Mouse (Mus musculus): Measurements from ENCODE around the gene Lamtor4. TPM values are rescaled to one million over a fixed set of nuclear protein-coding genes. Genes with fewer than 3 reads are reported as not detected.
"Not testable (repeated sequence)": the region's sequence is repeated elsewhere in the genome, so short reads cannot be mapped to it uniquely, and the experiment has no call there.

Gene Lamtor4
- polyA plus RNA-seq (2012; rRNA removed) = 362 and 389 TPM in 2 replicates

GRCm38 (mm10) chr5:138255353-138256093 is at the start of gene Lamtor4:
Lamtor4 (plus strand) TSS chr5:138255482.
- DNase-seq = peak; percentile 99
- under 1% methylated on average over 38 of the region's 38 CpGs for WGBS
- Histone ChIP-seq H3K36me3 (ENCODE audit: control insufficient read depth, insufficient read depth, low read length) (no peaks in the 10 kb centered on the region), H3K4me3 (ENCODE audit: insufficient read depth, low read depth, low read length) (peak within 1 kb of the TSS; percentile 79), H3K27me3 (replicated peaks; ENCODE audit: control insufficient read depth, insufficient read depth, low read length) (no peaks in the 10 kb centered on the region), H3K4me1 (ENCODE audit: control insufficient read depth, insufficient read depth, low read length) (no peaks in the 10 kb centered on the region; the same call in 1 of the 2 replicates), H3K27ac (ENCODE audit: insufficient read depth, low read depth, low read length) (peak within 1 kb of the TSS; percentile 71)
- TF ChIP-seq CTCF (conservative IDR thresholded peaks at IDR 0.05; ENCODE audit: insufficient read depth, insufficient read length, low read depth, low read length) (peak; percentile 48), POLR2A (IDR thresholded peaks at IDR 0.05; ENCODE audit: low read depth, low read length) (peak; percentile 74)

- 83% methylated on average over 1 of the region's 1 CpGs for WGBS
- Histone ChIP-seq H3K27ac (ENCODE audit: insufficient read depth, low read depth, low read length) (no peak overlapping the region), H3K27me3 (replicated peaks; ENCODE audit: control insufficient read depth, insufficient read depth, low read length) (no peaks in the 10 kb centered on the region), H3K4me3 (ENCODE audit: insufficient read depth, low read depth, low read length) (no peak overlapping the region), H3K36me3 (ENCODE audit: control insufficient read depth, insufficient read depth, low read length) (no peaks in the 10 kb centered on the region), H3K4me1 (ENCODE audit: control insufficient read depth, insufficient read depth, low read length) (no peaks in the 10 kb centered on the region)
- TF ChIP-seq CTCF (conservative IDR thresholded peaks at IDR 0.05; ENCODE audit: insufficient read depth, insufficient read length, low read depth, low read length) = no peak
- TF ChIP-seq POLR2A (IDR thresholded peaks at IDR 0.05; ENCODE audit: low read depth, low read length) = no peak
- no peak for DNase-seq
Measured at GRCm38 (mm10) chr5:138207253-138207652, 48.0 kb upstream of the Lamtor4 start.

GRCm38 (mm10) chr5:138207873-138208272 is 47.4 kb upstream of the Lamtor4 start:
- WGBS = 76% methylated on average over 4 of the region's 4 CpGs
- H3K4me1 ChIP-seq (ENCODE audit: control insufficient read depth, insufficient read depth, low read length) = no peaks in the 10 kb centered on the region
- no peak overlapping the region for H3K4me3 ChIP-seq (ENCODE audit: insufficient read depth, low read depth, low read length)
- no peaks in the 10 kb centered on the region for H3K36me3 ChIP-seq (ENCODE audit: control insufficient read depth, insufficient read depth, low read length)
- no peak for DNase-seq
- TF ChIP-seq CTCF (conservative IDR thresholded peaks at IDR 0.05; ENCODE audit: insufficient read depth, insufficient read length, low read depth, low read length) (no peak), POLR2A (IDR thresholded peaks at IDR 0.05; ENCODE audit: low read depth, low read length) (no peak)
- H3K27ac ChIP-seq (ENCODE audit: insufficient read depth, low read depth, low read length) = no peak overlapping the region
- no peaks in the 10 kb centered on the region for H3K27me3 ChIP-seq (replicated peaks; ENCODE audit: control insufficient read depth, insufficient read depth, low read length)

- not testable (repeated sequence) for H3K4me3 ChIP-seq (ENCODE audit: insufficient read depth, low read depth, low read length); DNase-seq; H3K27ac ChIP-seq (ENCODE audit: insufficient read depth, low read depth, low read length); H3K27me3 ChIP-seq (replicated peaks; ENCODE audit: control insufficient read depth, insufficient read depth, low read length); H3K4me1 ChIP-seq (ENCODE audit: control insufficient read depth, insufficient read depth, low read length); H3K36me3 ChIP-seq (ENCODE audit: control insufficient read depth, insufficient read depth, low read length)
- 91% methylated on average over 13 of the region's 13 CpGs for WGBS
Measured at GRCm38 (mm10) chr5:138216632-138217031, 38.6 kb upstream of the Lamtor4 start.

GRCm38 (mm10) chr5:138219864-138220263 is 35.4 kb upstream of the Lamtor4 start:
- peak; percentile 20 for DNase-seq
- Histone ChIP-seq H3K36me3 (ENCODE audit: control insufficient read depth, insufficient read depth, low read length) (no peaks in the 10 kb centered on the region), H3K4me1 (ENCODE audit: control insufficient read depth, insufficient read depth, low read length) (0 out of 2 replicates have a peak, but pooled peaks cover 3% of the 10 kb centered on the region), H3K4me3 (ENCODE audit: insufficient read depth, low read depth, low read length) (no peak overlapping the region), H3K27me3 (replicated peaks; ENCODE audit: control insufficient read depth, insufficient read depth, low read length) (no peaks in the 10 kb centered on the region), H3K27ac (ENCODE audit: insufficient read depth, low read depth, low read length) (no peak overlapping the region)
- no peak for TF ChIP-seq CTCF (conservative IDR thresholded peaks at IDR 0.05; ENCODE audit: insufficient read depth, insufficient read length, low read depth, low read length)
- no peak for TF ChIP-seq POLR2A (IDR thresholded peaks at IDR 0.05; ENCODE audit: low read depth, low read length)
- 8% methylated on average over 2 of the region's 2 CpGs for WGBS

- Histone ChIP-seq H3K27ac (ENCODE audit: insufficient read depth, low read depth, low read length) (no peak overlapping the region), H3K27me3 (replicated peaks; ENCODE audit: control insufficient read depth, insufficient read depth, low read length) (no peaks in the 10 kb centered on the region), H3K4me1 (ENCODE audit: control insufficient read depth, insufficient read depth, low read length) (0 out of 2 replicates have a peak, but pooled peaks cover 3% of the 10 kb centered on the region), H3K4me3 (ENCODE audit: insufficient read depth, low read depth, low read length) (no peak overlapping the region), H3K36me3 (ENCODE audit: control insufficient read depth, insufficient read depth, low read length) (no peaks in the 10 kb centered on the region)
- DNase-seq = peak; percentile 94
- WGBS = 12% methylated on average over 4 of the region's 4 CpGs
- TF ChIP-seq POLR2A (IDR thresholded peaks at IDR 0.05; ENCODE audit: low read depth, low read length) (no peak), CTCF (conservative IDR thresholded peaks at IDR 0.05; ENCODE audit: insufficient read depth, insufficient read length, low read depth, low read length) (peak; percentile 92)
Measured at GRCm38 (mm10) chr5:138222111-138222510, 33.2 kb upstream of the Lamtor4 start.

GRCm38 (mm10) chr5:138223287-138223686 is 32.0 kb upstream of the Lamtor4 start:
- TF ChIP-seq POLR2A (IDR thresholded peaks at IDR 0.05; ENCODE audit: low read depth, low read length) (no peak), CTCF (conservative IDR thresholded peaks at IDR 0.05; ENCODE audit: insufficient read depth, insufficient read length, low read depth, low read length) (no peak)
- 53% methylated on average over 3 of the region's 3 CpGs for WGBS
- no peak overlapping the region for H3K27ac ChIP-seq (ENCODE audit: insufficient read depth, low read depth, low read length)

More at GRCm38 (mm10) chr5:138223287-138223686, 32.0 kb upstream of the Lamtor4 start:
- DNase-seq = no peak
- Histone ChIP-seq H3K36me3 (ENCODE audit: control insufficient read depth, insufficient read depth, low read length) (no peaks in the 10 kb centered on the region), H3K27me3 (replicated peaks; ENCODE audit: control insufficient read depth, insufficient read depth, low read length) (no peaks in the 10 kb centered on the region), H3K4me1 (ENCODE audit: control insufficient read depth, insufficient read depth, low read length) (0 out of 2 replicates have a peak, but pooled peaks cover 3% of the 10 kb centered on the region), H3K4me3 (ENCODE audit: insufficient read depth, low read depth, low read length) (no peak overlapping the region)

All from kidney, adult 2 months (tissue).